Mouse (Mus musculus): ENCODE results near the gene Gm6096. TPM values are rescaled to one million over a fixed set of nuclear protein-coding genes. Genes with fewer than 3 reads are reported as not detected.

Gene Gm6096
- polyA plus RNA-seq (2012; ENCODE audit: low replicate concordance): not detected in 2 replicates

DNA sequence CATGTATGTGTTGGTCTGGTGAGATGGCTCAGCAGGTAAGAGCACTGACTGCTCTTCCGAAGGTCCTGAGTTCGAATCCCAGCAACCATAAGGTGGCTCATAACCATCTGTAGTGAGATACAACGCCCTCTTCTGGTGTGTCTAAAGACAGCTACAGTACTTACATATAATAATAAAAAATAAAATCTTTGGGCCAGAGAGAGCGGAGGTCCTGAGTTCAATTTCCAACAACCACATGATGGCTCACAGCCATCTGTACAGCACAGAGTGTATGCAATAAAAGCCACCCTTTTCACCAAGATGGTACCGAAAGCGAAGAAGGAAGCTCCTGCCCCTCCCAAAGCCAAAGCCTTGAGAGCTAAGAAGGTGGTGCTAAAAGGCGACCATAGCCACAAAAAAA lies at the start of gene Gm6096:
Gene Gm6096 (plus strand): TSS at position 301 of the 400 bp plus-strand sequence.

DNA sequence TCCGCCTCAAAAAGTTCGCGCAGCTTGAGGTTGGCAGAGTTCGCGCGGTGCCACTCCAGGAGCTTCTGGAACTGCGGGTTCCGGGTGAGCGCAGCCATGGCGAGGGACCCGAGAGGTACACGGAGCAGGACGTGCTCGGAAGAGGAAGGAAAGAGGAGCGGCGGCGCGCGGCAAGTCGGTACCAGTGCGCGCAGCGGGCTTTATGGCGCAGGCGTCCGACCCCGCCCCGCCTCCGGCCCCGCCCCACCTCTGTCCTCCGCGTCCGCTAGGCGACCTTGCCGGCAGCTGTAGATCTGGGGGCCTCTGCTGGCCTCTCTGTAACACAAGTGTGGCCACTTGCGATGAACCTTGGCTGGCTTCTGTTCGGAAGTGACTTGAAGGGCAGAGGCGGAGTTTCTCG lies 20.7 kb upstream of the Gm6096 start, which contains the start of gene Gpi1:
Gene Gpi1 (minus strand): TSS at position 221 of the 400 bp plus-strand sequence.

Other genes starting within 250 kb of the Gm6096 start
- gene Scgb2b27, start 237.1 kb upstream of the Gm6096 start, polyA plus RNA-seq (2012; ENCODE audit: low replicate concordance): not detected in 2 replicates
- gene Scgb1b27, start 229.6 kb upstream of the Gm6096 start, polyA plus RNA-seq (2012; ENCODE audit: low replicate concordance): not detected in 2 replicates
- not detected in 2 replicates for gene Scgb1b30, start 155.6 kb upstream of the Gm6096 start, polyA plus RNA-seq (2012; ENCODE audit: low replicate concordance)
- 2.8 and 4.3 TPM in 2 replicates for gene Wtip, start 117.8 kb upstream of the Gm6096 start, polyA plus RNA-seq (2012; ENCODE audit: low replicate concordance)
- 11.6 and 23.5 TPM in 2 replicates for gene Uba2, start 81.4 kb upstream of the Gm6096 start, polyA plus RNA-seq (2012; ENCODE audit: low replicate concordance)
- 4.8 and 7.2 TPM in 2 replicates for gene Pdcd2l, start 54.4 kb upstream of the Gm6096 start, polyA plus RNA-seq (2012; ENCODE audit: low replicate concordance)
- 225 and 958 TPM in 2 replicates for gene Gpi1, start 20.7 kb upstream of the Gm6096 start, polyA plus RNA-seq (2012; ENCODE audit: low replicate concordance)
- 12.4 and 22.7 TPM in 2 replicates for gene 4931406P16Rik, start 62.5 kb downstream of the Gm6096 start, polyA plus RNA-seq (2012; ENCODE audit: low replicate concordance)
- gene Lsm14a, start 142.3 kb downstream of the Gm6096 start, polyA plus RNA-seq (2012; ENCODE audit: low replicate concordance): 25.2 and 31.3 TPM in 2 replicates